Mouse (Mus musculus): ENCODE results near the gene Ephx1. TPM values are rescaled to one million over a fixed set of nuclear protein-coding genes. Genes with fewer than 3 reads are reported as not detected.
A peak's percentile ranks its signal among the peaks of the same experiment; 100 is the strongest.
"Not testable (repeated sequence)": the region's sequence is repeated elsewhere in the genome, so short reads cannot be mapped to it uniquely, and the experiment has no call there.

Ephx1 gene
- polyA plus RNA-seq, 1 experiment from 2014 or later: 0.77 TPM

GRCm38 (mm10) chr1:181035015-181035778, 14.5 kb upstream of the Ephx1 start:
- H3K27me3 ChIP-seq (ENCODE audit: poor library complexity, severe bottlenecking); H3K27ac ChIP-seq; H3K4me1 ChIP-seq; H3K36me3 ChIP-seq (replicated peaks); H3K9me3 ChIP-seq; H3K4me3 ChIP-seq: not testable (repeated sequence)
- DNase-seq (ENCODE audit: extremely low spot score, low spot score): peak; percentile 0
- WGBS: 80% methylated on average over 5 of the region's 5 CpGs

GRCm38 (mm10) chr1:181022265-181022664, 1.6 kb upstream of the Ephx1 start:
- H3K27me3 ChIP-seq (ENCODE audit: poor library complexity, severe bottlenecking): peaks cover 20% of the 10 kb centered on the region
- peaks cover 5% of the 10 kb centered on the region for H3K4me1 ChIP-seq
- WGBS: 19% methylated on average over 1 of the region's 1 CpGs
- peak; percentile 38 for DNase-seq (ENCODE audit: extremely low spot score, low spot score)
- H3K27ac ChIP-seq: no peak overlapping the region
- no peaks in the 10 kb centered on the region for H3K9me3 ChIP-seq
- no peaks in the 10 kb centered on the region for H3K36me3 ChIP-seq (replicated peaks)
- H3K4me3 ChIP-seq: no peak overlapping the region

GRCm38 (mm10) chr1:181021488-181021865, 773 bp upstream of the Ephx1 start:
- 74% methylated on average over 7 of the region's 7 CpGs for WGBS
- Histone ChIP-seq H3K9me3 (no peaks in the 10 kb centered on the region), H3K4me1 (peaks cover 13% of the 10 kb centered on the region), H3K27ac (no peak overlapping the region), H3K36me3 (replicated peaks) (no peaks in the 10 kb centered on the region), H3K4me3 (no peak overlapping the region), H3K27me3 (ENCODE audit: poor library complexity, severe bottlenecking) (peaks cover 28% of the 10 kb centered on the region)
- DNase-seq (ENCODE audit: extremely low spot score, low spot score): no peak

- Histone ChIP-seq H3K4me1 (peaks cover 18% of the 10 kb centered on the region), H3K27me3 (ENCODE audit: poor library complexity, severe bottlenecking) (peaks cover 47% of the 10 kb centered on the region)
- WGBS: 76% methylated on average over 13 of the region's 13 CpGs
Measured at GRCm38 (mm10) chr1:181017890-181018420, 2.7 kb downstream of the Ephx1 start.

GRCm38 (mm10) chr1:181017212-181017711, 3.4 kb downstream of the Ephx1 start:
- H3K36me3 ChIP-seq (replicated peaks): no peaks in the 10 kb centered on the region
- 0% methylated on average over 22 of the region's 22 CpGs for WGBS
- peak; percentile 73 for DNase-seq (ENCODE audit: extremely low spot score, low spot score)
- peak overlapping the region; percentile 64 for H3K4me3 ChIP-seq
- H3K4me1 ChIP-seq: peaks cover 18% of the 10 kb centered on the region
- no peaks in the 10 kb centered on the region for H3K9me3 ChIP-seq
- H3K27ac ChIP-seq: peak overlapping the region; percentile 58
- H3K27me3 ChIP-seq (ENCODE audit: poor library complexity, severe bottlenecking): peaks cover 47% of the 10 kb centered on the region

More at GRCm38 (mm10) chr1:181017890-181018420, 2.7 kb downstream of the Ephx1 start:
- Histone ChIP-seq H3K27ac (no peak overlapping the region), H3K36me3 (replicated peaks) (no peaks in the 10 kb centered on the region), H3K4me3 (no peak overlapping the region), H3K9me3 (no peaks in the 10 kb centered on the region)
- no peak for DNase-seq (ENCODE audit: extremely low spot score, low spot score)

- Histone ChIP-seq H3K4me3 (peak overlapping the region; percentile 64), H3K27ac (peak overlapping the region; percentile 58), H3K9me3 (no peaks in the 10 kb centered on the region), H3K27me3 (ENCODE audit: poor library complexity, severe bottlenecking) (peaks cover 47% of the 10 kb centered on the region), H3K4me1 (peaks cover 18% of the 10 kb centered on the region), H3K36me3 (replicated peaks) (no peaks in the 10 kb centered on the region)
- peak; percentile 42 for DNase-seq (ENCODE audit: extremely low spot score, low spot score)
- 9% methylated on average over 21 of the region's 21 CpGs for WGBS
Measured at GRCm38 (mm10) chr1:181016532-181017131, 4.1 kb downstream of the Ephx1 start.

- no peaks in the 10 kb centered on the region for H3K9me3 ChIP-seq
- peaks cover 18% of the 10 kb centered on the region for H3K4me1 ChIP-seq
- H3K27me3 ChIP-seq (ENCODE audit: poor library complexity, severe bottlenecking): peaks cover 47% of the 10 kb centered on the region
- WGBS: 81% methylated on average over 4 of the region's 4 CpGs
- no peak for DNase-seq (ENCODE audit: extremely low spot score, low spot score)
- H3K4me3 ChIP-seq: peak overlapping the region; percentile 64; the same call in 1 of the 2 replicates
- no peaks in the 10 kb centered on the region for H3K36me3 ChIP-seq (replicated peaks)
- no peak overlapping the region for H3K27ac ChIP-seq
Measured at GRCm38 (mm10) chr1:181016045-181016444, 4.7 kb downstream of the Ephx1 start.

- Histone ChIP-seq H3K36me3 (replicated peaks) (no peaks in the 10 kb centered on the region), H3K4me1 (peaks cover 19% of the 10 kb centered on the region), H3K27me3 (ENCODE audit: poor library complexity, severe bottlenecking) (peaks cover 47% of the 10 kb centered on the region), H3K4me3 (no peak overlapping the region), H3K9me3 (no peaks in the 10 kb centered on the region), H3K27ac (no peak overlapping the region)
- DNase-seq (ENCODE audit: extremely low spot score, low spot score): no peak
Measured at GRCm38 (mm10) chr1:181015558-181015957, 5.1 kb downstream of the Ephx1 start.

GRCm38 (mm10) chr1:181014731-181015500, 5.8 kb downstream of the Ephx1 start:
- Histone ChIP-seq H3K9me3 (no peaks in the 10 kb centered on the region), H3K4me3 (no peak overlapping the region), H3K36me3 (replicated peaks) (no peaks in the 10 kb centered on the region), H3K27me3 (ENCODE audit: poor library complexity, severe bottlenecking) (peaks cover 47% of the 10 kb centered on the region), H3K4me1 (peaks cover 21% of the 10 kb centered on the region), H3K27ac (no peak overlapping the region)
- 82% methylated on average over 6 of the region's 6 CpGs for WGBS
- DNase-seq (ENCODE audit: extremely low spot score, low spot score): no peak

GRCm38 (mm10) chr1:181013446-181013845, 7.3 kb downstream of the Ephx1 start:
- H3K27ac ChIP-seq: no peak overlapping the region
- peaks cover 21% of the 10 kb centered on the region for H3K4me1 ChIP-seq
- no peaks in the 10 kb centered on the region for H3K36me3 ChIP-seq (replicated peaks)
- no peaks in the 10 kb centered on the region for H3K9me3 ChIP-seq
- no peak for DNase-seq (ENCODE audit: extremely low spot score, low spot score)
- peaks cover 39% of the 10 kb centered on the region for H3K27me3 ChIP-seq (ENCODE audit: poor library complexity, severe bottlenecking)
- H3K4me3 ChIP-seq: no peak overlapping the region
- WGBS: 77% methylated on average over 6 of the region's 6 CpGs

- Histone ChIP-seq H3K27me3 (ENCODE audit: poor library complexity, severe bottlenecking) (peaks cover 29% of the 10 kb centered on the region), H3K27ac (no peak overlapping the region)
- 85% methylated on average over 3 of the region's 3 CpGs for WGBS
Measured at GRCm38 (mm10) chr1:181012416-181012815, 8.3 kb downstream of the Ephx1 start.

GRCm38 (mm10) chr1:181011601-181012000, 9.1 kb downstream of the Ephx1 start:
- Histone ChIP-seq H3K27me3 (ENCODE audit: poor library complexity, severe bottlenecking) (peaks cover 21% of the 10 kb centered on the region), H3K27ac (no peak overlapping the region), H3K36me3 (replicated peaks) (no peaks in the 10 kb centered on the region), H3K4me1 (peaks cover 11% of the 10 kb centered on the region), H3K4me3 (no peak overlapping the region), H3K9me3 (no peaks in the 10 kb centered on the region)
- DNase-seq (ENCODE audit: extremely low spot score, low spot score): no peak
- WGBS: 67% methylated on average over 5 of the region's 5 CpGs

More at GRCm38 (mm10) chr1:181012416-181012815, 8.3 kb downstream of the Ephx1 start:
- DNase-seq (ENCODE audit: extremely low spot score, low spot score): no peak
- H3K4me1 ChIP-seq: peaks cover 20% of the 10 kb centered on the region
- H3K4me3 ChIP-seq: no peak overlapping the region
- H3K9me3 ChIP-seq: no peaks in the 10 kb centered on the region
- no peaks in the 10 kb centered on the region for H3K36me3 ChIP-seq (replicated peaks)
